Mouse (Mus musculus): ENCODE measurements at regions not wholly inside any gene's neighbourhood (a gene's known extent, or its start where the extent isn't known, plus 50 kb on each side); places are given as distances from the start of the nearest gene placed in this dataset.

- no peak for DNase-seq
Measured at GRCm38 (mm10) chr2:67107274-67107673, 306.3 kb upstream of the Gm21830 start.

DNA sequence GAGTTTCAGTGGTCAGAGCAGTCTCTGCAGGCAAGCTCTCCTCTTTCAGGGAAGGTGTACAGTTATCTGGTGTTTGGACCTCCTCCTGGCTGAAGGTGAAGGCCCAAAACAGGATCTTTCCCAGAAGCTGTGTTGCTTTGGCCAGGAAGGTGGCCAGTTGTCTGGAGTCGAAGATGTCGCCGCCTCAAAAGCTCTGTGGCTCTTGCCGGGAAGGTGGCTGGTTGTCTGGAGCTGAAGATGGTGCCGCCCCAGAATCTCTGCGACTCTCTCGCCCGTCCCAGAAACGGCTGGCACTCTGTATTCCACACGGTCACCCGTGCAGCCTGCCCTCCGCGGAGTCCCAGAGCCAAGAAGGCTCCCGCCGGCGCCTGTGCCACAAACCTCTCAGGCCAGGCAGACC, 304.7 kb upstream of the Scn7a start:
- peak; percentile 3 for DNase-seq

- no peak for DNase-seq
Measured at GRCm38 (mm10) chr2:67068944-67069343, 284.2 kb upstream of the Scn7a start.

Data from cerebellum, adult 11-12 months (tissue).